Mouse (Mus musculus) CH12.LX (cell line): ENCODE results near the gene Ensa. TPM values are rescaled to one million over a fixed set of nuclear protein-coding genes. Genes with fewer than 3 reads are reported as not detected.
A peak's percentile ranks its signal among the peaks of the same experiment; 100 is the strongest.
"Not testable (repeated sequence)": the region's sequence is repeated elsewhere in the genome, so short reads cannot be mapped to it uniquely, and the experiment has no call there.

ENCODE experiments used
- DNase-seq: peaks from one replicate; pipeline ENCODE4 v3.0.0-alpha.2; 2013; ENCODE audit errors: extremely low read depth
- H3K27ac ChIP-seq: 2 replicates; pipeline ENCODE4 v1.5.1; 2012; ENCODE audit warnings: low read depth, mild to moderate bottlenecking, control low read depth, moderate library complexity; ENCODE audit not compliant: insufficient read depth
- H3K27me3 ChIP-seq: replicated peaks from 2 replicates; pipeline ENCODE3; 2012; ENCODE audit warnings: inconsistent platforms
- H3K36me3 ChIP-seq, 2 experiments: replicated peaks in 1 of 2; 2 replicates each; pipeline versions ENCODE3 to v1.6.1; 2012; ENCODE audit warnings: inconsistent platforms in 1 of 2, low read length in 1 of 2, mild to moderate bottlenecking in 1 of 2, mixed read lengths in 1 of 2, moderate library complexity in 1 of 2; ENCODE audit not compliant: control insufficient read depth in 1 of 2, insufficient read depth in 1 of 2
- H3K4me1 ChIP-seq, 2 experiments: 2 replicates each; pipeline ENCODE4 v1.6.1; 2012; ENCODE audit warnings: inconsistent platforms in 1 of 2, moderate library complexity in 1 of 2; ENCODE audit not compliant: insufficient read depth in 2 of 2, control insufficient read depth in 1 of 2
- H3K4me2 ChIP-seq: 2 replicates; pipeline ENCODE4 v1.6.1; 2012; ENCODE audit warnings: low read depth, mild to moderate bottlenecking, control low read depth; ENCODE audit not compliant: poor library complexity, insufficient read depth, severe bottlenecking
- H3K4me3 ChIP-seq, 3 experiments: fragments of 150-350 bp in 1 of 3; sonication (generic) in 1 of 3; replicated peaks in 1 of 3; 2 replicates each; pipeline versions ENCODE3 to v1.5.1; 2011 to 2012; ENCODE audit warnings: low read depth in 2 of 3, low read length in 2 of 3, mild to moderate bottlenecking in 2 of 3, moderate library complexity in 2 of 3, control low read depth in 1 of 3, improper control_type of control experiment in 1 of 3, inconsistent platforms in 1 of 3, mixed read lengths in 1 of 3; ENCODE audit not compliant: poor library complexity in 1 of 3
- H3K79me2 ChIP-seq: replicated peaks from 2 replicates; pipeline ENCODE4 v1.6.1; 2012; ENCODE audit warnings: mild to moderate bottlenecking, moderate library complexity; ENCODE audit not compliant: control insufficient read depth, poor library complexity, insufficient read depth, severe bottlenecking; ENCODE audit errors: extremely low read depth
- H3K9ac ChIP-seq: 2 replicates; pipeline ENCODE4 v1.6.1; 2012; ENCODE audit warnings: low read depth, mild to moderate bottlenecking, control low read depth, moderate library complexity; ENCODE audit not compliant: insufficient read depth
- H3K9me3 ChIP-seq: replicated peaks from 2 replicates; pipeline ENCODE3; 2012; ENCODE audit warnings: low read length, inconsistent platforms, mixed read lengths
- CHD2 ChIP-seq: IDR thresholded peaks from 2 replicates; pipeline ENCODE4 v1.6.1; 2011; ENCODE audit warnings: low read length, improper control_type of control experiment
- HCFC1 ChIP-seq: IDR thresholded peaks from 2 replicates; pipeline ENCODE4 v1.6.1; 2012; ENCODE audit warnings: low read depth, mild to moderate bottlenecking, inconsistent platforms, low read length, improper control_type of control experiment
- MAX ChIP-seq: IDR thresholded peaks from 2 replicates; pipeline ENCODE4 v1.6.1; 2011; ENCODE audit warnings: low read length, improper control_type of control experiment
- MAZ ChIP-seq: IDR thresholded peaks from 2 replicates; pipeline ENCODE4 v1.6.1; 2012; ENCODE audit warnings: low read depth, mild to moderate bottlenecking, inconsistent platforms, low read length, improper control_type of control experiment, moderate library complexity
- NELFE ChIP-seq: IDR thresholded peaks from 2 replicates; pipeline ENCODE4 v1.6.1; 2011; ENCODE audit warnings: low read depth, low read length, improper control_type of control experiment
- SIN3A ChIP-seq: IDR thresholded peaks from 2 replicates; pipeline ENCODE4 v1.6.1; 2012; ENCODE audit warnings: low read length, improper control_type of control experiment, inconsistent platforms
- USF1 ChIP-seq: IDR thresholded peaks from 2 replicates; pipeline ENCODE4 v1.6.1; 2014; ENCODE audit warnings: low read depth, mild to moderate bottlenecking, inconsistent platforms, low read length, improper control_type of control experiment
- dilution Hi-C: fragments of 300-500 bp; cut with MboI; formaldehyde crosslinking; loops from 2 replicates; pipeline ENCODE4 v1.14.3; 2020; ENCODE audit warnings: low sequenced_read_pairs; ENCODE audit not compliant: extremely low pct_unique_long_range_greater_than_20kb, extremely low pct_ligation_motif_present
- in situ Hi-C: fragments of 300-500 bp; cut with MboI; formaldehyde crosslinking; loops from 3 replicates; pipeline ENCODE4 v1.14.3; 2019; ENCODE audit warnings: low sequenced_read_pairs, low pct_ligation_motif_present, low pct_unique_long_range_greater_than_20kb, mixed read lengths
- polyA plus RNA-seq: library from polyadenylated mRNA; unstranded; fragments of >175 nt; gene quantifications from 2 replicates; pipeline ENCODE4 v1.2.1, GENCODE M21; 2012; ENCODE audit warnings: low read depth; ENCODE audit not compliant: insufficient read length
- total RNA-seq, 2 experiments: library from RNA; depleted of rRNA; stranded (reverse); fragments of 300-350 nt in 1 of 2; fragments of >200 nt in 1 of 2; gene quantifications; 2 replicates each; pipeline ENCODE4 v1.2.3; 2012 to 2014

The Ensa gene
- total and polyA plus RNA-seq, 3 experiments: 51.5 to 58.4 (median 57.8) TPM

- H3K36me3 ChIP-seq: no peaks in the 10 kb centered on the region
- dilution Hi-C loops: no loop called here
- in situ Hi-C loops: loop anchor here (10.0 kb wide), 1 partner anchor 572 kb away; the partner anchor contains the start of genes Hist2h2ac and Hist2h2be
- H3K4me2 ChIP-seq: peak overlapping the region; percentile 8
- peaks cover 29 to 92% of the 10 kb centered on the region in 2 experiments for H3K4me1 ChIP-seq
- peak overlapping the region; percentile 47; the same call in 1 of the 2 replicates for H3K9ac ChIP-seq
- peak overlapping the region; percentile 92 for H3K27ac ChIP-seq
- no peaks in the 10 kb centered on the region for H3K27me3 ChIP-seq
- no peaks in the 10 kb centered on the region for H3K79me2 ChIP-seq
- TF ChIP-seq MAZ: 0 out of 2 replicates have a peak, but pooled peaks have one; percentile 3
- no peak; the same call in 1 of the 2 replicates for TF ChIP-seq HCFC1
- peak; percentile 83 for TF ChIP-seq CHD2
- H3K4me3 ChIP-seq: no peak overlapping the region
- no peaks in the 10 kb centered on the region for H3K9me3 ChIP-seq
- DNase-seq: no peak
Measured at GRCm38 (mm10) chr3:95652871-95653270, 28.1 kb downstream of the Ensa start.

- Histone ChIP-seq H3K4me2 (no peak overlapping the region), H3K9me3 (no peaks in the 10 kb centered on the region), H3K4me3 (no peak overlapping the region), H3K27me3 (no peaks in the 10 kb centered on the region), H3K9ac (0 out of 2 replicates have a peak overlapping the region, but pooled peaks have one; percentile 47), H3K36me3 (no peaks in the 10 kb centered on the region), H3K27ac (peak overlapping the region; percentile 35; the same call in 1 of the 2 replicates), H3K4me1 (peaks cover 24 to 85% of the 10 kb centered on the region in 2 experiments), H3K79me2 (no peaks in the 10 kb centered on the region)
- DNase-seq: no peak
- dilution Hi-C loops (no loop called here), in situ Hi-C loops (loop anchor here (10.0 kb wide), 1 partner anchor 571 kb away; the partner anchor contains the start of genes Hist2h2ac and Hist2h2be)
- no peak for TF ChIP-seq SIN3A
- no peak for TF ChIP-seq USF1
- TF ChIP-seq HCFC1: no peak
- no peak for TF ChIP-seq NELFE
Measured at GRCm38 (mm10) chr3:95653473-95654034, 28.8 kb downstream of the Ensa start.

GRCm38 (mm10) chr3:95654371-95654770, 29.6 kb downstream of the Ensa start:
- H3K79me2 ChIP-seq, H3K27ac ChIP-seq, H3K4me2 ChIP-seq, H3K36me3 ChIP-seq, dilution Hi-C loops, H3K27me3 ChIP-seq, H3K4me3 ChIP-seq, H3K9me3 ChIP-seq, H3K9ac ChIP-seq, DNase-seq: not testable (repeated sequence)
- peaks cover 23 to 79% of the 10 kb centered on the region in 2 experiments for H3K4me1 ChIP-seq
- in situ Hi-C loops: loop anchor here (10.0 kb wide), 1 partner anchor 570 kb away; the partner anchor contains the start of genes Hist2h2ac and Hist2h2be
- 0 out of 2 replicates have a peak, but pooled peaks have one; percentile 19 for TF ChIP-seq MAX
